Mouse (Mus musculus): Measurements from ENCODE around the gene Cyb561d1. TPM values are rescaled to one million over a fixed set of nuclear protein-coding genes. Genes with fewer than 3 reads are reported as not detected.

Cyb561d1 gene
- polyA plus RNA-seq, 1 experiment from 2014 or later, result 3.0 TPM

- DNase-seq (ENCODE audit: low spot score, missing footprints) (no peak), ATAC-seq (ENCODE audit: low FRiP score) (no peak)
- Histone ChIP-seq H3K27ac (ENCODE audit: low read depth, low read length) (no peak overlapping the region), H3K27me3 (ENCODE audit: control insufficient read depth, insufficient read depth, low read length) (no peaks in the 10 kb centered on the region), H3K4me1 (ENCODE audit: control insufficient read depth, insufficient read depth, low read length) (peaks cover 11% of the 10 kb centered on the region), H3K36me3 (ENCODE audit: control insufficient read depth, insufficient read depth, low read length) (no peaks in the 10 kb centered on the region), H3K9ac (ENCODE audit: low read length) (no peak overlapping the region), H3K4me3 (ENCODE audit: low read depth, low read length) (no peak overlapping the region), H3K4me2 (no peak overlapping the region), H3K9me3 (ENCODE audit: control insufficient read depth, low read length) (no peaks in the 10 kb centered on the region)
- 94% methylated on average over 4 of the region's 4 CpGs for WGBS
Measured at GRCm38 (mm10) chr3:108195287-108195686, 5.7 kb downstream of the Cyb561d1 start.

DNA sequence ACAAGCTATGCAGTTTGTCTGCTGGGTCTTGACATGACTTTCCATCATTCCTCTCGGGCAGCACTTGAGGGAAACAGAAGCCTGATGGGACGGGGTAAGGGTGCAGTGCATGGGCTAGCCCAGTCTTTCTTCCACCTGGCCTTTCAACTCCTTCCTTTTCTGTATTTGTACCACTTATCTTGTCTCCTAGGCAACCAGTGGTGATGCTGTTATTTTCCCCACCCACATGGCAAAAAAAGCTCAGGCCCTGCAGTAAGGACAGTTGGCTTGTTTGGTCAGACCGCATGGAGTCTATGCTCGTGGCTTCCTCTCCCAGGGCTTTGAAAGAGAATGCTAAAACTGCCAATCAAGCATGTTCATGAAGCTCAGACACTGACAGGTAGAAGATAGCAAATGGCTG, 7.3 kb downstream of the Cyb561d1 start:
- Histone ChIP-seq H3K27me3 (ENCODE audit: control insufficient read depth, insufficient read depth, low read length) (no peaks in the 10 kb centered on the region), H3K9me3 (ENCODE audit: control insufficient read depth, low read length) (no peaks in the 10 kb centered on the region), H3K4me3 (ENCODE audit: low read depth, low read length) (no peak overlapping the region), H3K4me1 (ENCODE audit: control insufficient read depth, insufficient read depth, low read length) (peaks cover 7% of the 10 kb centered on the region; the same call in 1 of the 2 replicates), H3K27ac (ENCODE audit: low read depth, low read length) (no peak overlapping the region), H3K4me2 (no peak overlapping the region), H3K9ac (ENCODE audit: low read length) (no peak overlapping the region), H3K36me3 (ENCODE audit: control insufficient read depth, insufficient read depth, low read length) (no peaks in the 10 kb centered on the region)
- 84% methylated on average over 4 of the region's 4 CpGs for WGBS
- DNase-seq (ENCODE audit: low spot score, missing footprints), result no peak
- ATAC-seq (ENCODE audit: low FRiP score), result no peak

GRCm38 (mm10) chr3:108189897-108190296, 11.1 kb downstream of the Cyb561d1 start:
- Histone ChIP-seq H3K36me3 (ENCODE audit: control insufficient read depth, insufficient read depth, low read length) (no peaks in the 10 kb centered on the region), H3K9me3 (ENCODE audit: control insufficient read depth, low read length) (no peaks in the 10 kb centered on the region), H3K4me3 (ENCODE audit: low read depth, low read length) (no peak overlapping the region), H3K27me3 (ENCODE audit: control insufficient read depth, insufficient read depth, low read length) (peaks cover 5% of the 10 kb centered on the region; the same call in 1 of the 2 replicates), H3K4me2 (no peak overlapping the region), H3K4me1 (ENCODE audit: control insufficient read depth, insufficient read depth, low read length) (peaks cover 11% of the 10 kb centered on the region), H3K9ac (ENCODE audit: low read length) (no peak overlapping the region), H3K27ac (ENCODE audit: low read depth, low read length) (no peak overlapping the region)
- DNase-seq (ENCODE audit: low spot score, missing footprints) (no peak), ATAC-seq (ENCODE audit: low FRiP score) (no peak)
- WGBS, result 81% methylated on average over 5 of the region's 5 CpGs

DNA sequence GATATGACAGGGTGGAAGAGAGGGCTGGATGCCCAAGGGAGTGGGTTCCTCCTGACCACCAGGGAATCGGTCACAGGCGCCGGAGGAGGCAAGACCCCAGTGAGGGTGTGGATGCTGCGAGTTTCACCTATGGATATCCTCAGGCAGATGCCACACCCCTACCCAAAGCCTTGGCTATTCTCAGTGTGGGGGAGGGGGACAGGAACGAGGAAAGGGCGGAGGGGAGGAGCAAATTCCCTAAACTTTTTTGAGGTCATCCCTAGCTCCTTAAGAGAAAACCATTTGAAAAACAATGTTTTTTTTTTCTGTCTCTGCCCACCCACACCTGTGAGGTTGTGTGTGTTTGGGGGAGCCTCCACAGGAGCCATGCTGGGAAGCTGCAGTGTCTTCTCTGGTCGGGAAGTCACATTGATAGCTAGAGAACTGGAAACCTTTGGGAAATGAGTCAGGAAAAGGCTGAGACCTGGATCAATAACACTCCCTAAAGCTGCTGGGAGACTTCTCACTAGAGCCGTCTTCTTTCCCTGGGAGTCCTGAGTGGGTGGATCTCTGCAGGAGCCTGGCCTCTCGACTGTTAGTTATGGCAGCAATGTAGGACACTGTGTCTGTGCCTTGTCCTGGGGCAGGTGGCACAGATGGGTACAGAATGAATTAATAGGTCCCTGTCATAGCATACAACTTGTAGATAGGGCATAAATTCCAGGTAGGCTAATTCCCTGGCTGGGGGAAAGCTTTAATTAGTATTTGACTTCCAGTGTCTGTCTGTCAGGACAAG, 12.1 kb downstream of the Cyb561d1 start:
- 72% methylated on average over 9 of the region's 9 CpGs for WGBS
- ATAC-seq (ENCODE audit: low FRiP score) (no peak), DNase-seq (ENCODE audit: low spot score, missing footprints) (no peak)
- Histone ChIP-seq H3K36me3 (ENCODE audit: control insufficient read depth, insufficient read depth, low read length) (no peaks in the 10 kb centered on the region), H3K4me3 (ENCODE audit: low read depth, low read length) (no peak overlapping the region), H3K27me3 (ENCODE audit: control insufficient read depth, insufficient read depth, low read length) (peaks cover 6% of the 10 kb centered on the region; the same call in 1 of the 2 replicates), H3K4me1 (ENCODE audit: control insufficient read depth, insufficient read depth, low read length) (peaks cover 11% of the 10 kb centered on the region), H3K9ac (ENCODE audit: low read length) (no peak overlapping the region), H3K9me3 (ENCODE audit: control insufficient read depth, low read length) (no peaks in the 10 kb centered on the region), H3K27ac (ENCODE audit: low read depth, low read length) (no peak overlapping the region), H3K4me2 (no peak overlapping the region)

DNA sequence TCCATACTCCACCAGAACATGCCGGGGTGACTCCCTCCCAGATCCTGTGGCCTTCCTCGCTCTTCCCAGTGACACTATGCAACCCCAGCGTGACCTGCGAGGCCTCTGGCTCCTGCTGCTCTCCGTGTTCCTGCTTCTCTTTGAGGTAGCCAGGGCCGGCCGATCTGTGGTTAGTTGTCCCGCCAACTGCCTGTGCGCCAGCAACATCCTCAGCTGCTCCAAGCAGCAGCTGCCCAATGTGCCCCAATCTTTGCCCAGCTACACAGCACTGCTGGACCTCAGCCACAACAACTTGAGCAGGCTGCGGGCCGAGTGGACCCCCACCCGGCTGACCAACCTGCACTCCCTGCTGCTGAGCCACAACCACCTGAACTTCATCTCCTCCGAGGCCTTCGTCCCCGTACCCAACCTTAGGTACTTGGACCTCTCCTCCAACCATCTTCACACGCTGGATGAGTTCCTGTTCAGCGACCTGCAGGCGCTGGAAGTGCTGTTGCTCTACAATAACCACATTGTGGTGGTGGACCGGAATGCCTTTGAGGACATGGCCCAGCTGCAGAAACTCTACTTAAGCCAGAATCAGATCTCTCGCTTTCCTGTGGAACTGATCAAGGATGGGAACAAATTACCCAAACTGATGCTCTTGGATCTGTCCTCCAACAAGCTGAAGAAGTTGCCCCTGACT, 13.8 kb downstream of the Cyb561d1 start:
- Histone ChIP-seq H3K27me3 (ENCODE audit: control insufficient read depth, insufficient read depth, low read length) (peaks cover 6% of the 10 kb centered on the region; the same call in 1 of the 2 replicates), H3K27ac (ENCODE audit: low read depth, low read length) (no peak overlapping the region), H3K4me1 (ENCODE audit: control insufficient read depth, insufficient read depth, low read length) (peaks cover 11% of the 10 kb centered on the region), H3K9ac (ENCODE audit: low read length) (peak overlapping the region; percentile 78; the same call in 1 of the 2 replicates), H3K4me3 (ENCODE audit: low read depth, low read length) (peak overlapping the region; percentile 74; the same call in 1 of the 2 replicates), H3K9me3 (ENCODE audit: control insufficient read depth, low read length) (no peaks in the 10 kb centered on the region), H3K4me2 (peak overlapping the region; percentile 93), H3K36me3 (ENCODE audit: control insufficient read depth, insufficient read depth, low read length) (no peaks in the 10 kb centered on the region)
- no peak; the same call in 1 of the 2 replicates for ATAC-seq (ENCODE audit: low FRiP score)
- no peak for DNase-seq (ENCODE audit: low spot score, missing footprints)
- WGBS, result 59% methylated on average over 20 of the region's 20 CpGs

DNA sequence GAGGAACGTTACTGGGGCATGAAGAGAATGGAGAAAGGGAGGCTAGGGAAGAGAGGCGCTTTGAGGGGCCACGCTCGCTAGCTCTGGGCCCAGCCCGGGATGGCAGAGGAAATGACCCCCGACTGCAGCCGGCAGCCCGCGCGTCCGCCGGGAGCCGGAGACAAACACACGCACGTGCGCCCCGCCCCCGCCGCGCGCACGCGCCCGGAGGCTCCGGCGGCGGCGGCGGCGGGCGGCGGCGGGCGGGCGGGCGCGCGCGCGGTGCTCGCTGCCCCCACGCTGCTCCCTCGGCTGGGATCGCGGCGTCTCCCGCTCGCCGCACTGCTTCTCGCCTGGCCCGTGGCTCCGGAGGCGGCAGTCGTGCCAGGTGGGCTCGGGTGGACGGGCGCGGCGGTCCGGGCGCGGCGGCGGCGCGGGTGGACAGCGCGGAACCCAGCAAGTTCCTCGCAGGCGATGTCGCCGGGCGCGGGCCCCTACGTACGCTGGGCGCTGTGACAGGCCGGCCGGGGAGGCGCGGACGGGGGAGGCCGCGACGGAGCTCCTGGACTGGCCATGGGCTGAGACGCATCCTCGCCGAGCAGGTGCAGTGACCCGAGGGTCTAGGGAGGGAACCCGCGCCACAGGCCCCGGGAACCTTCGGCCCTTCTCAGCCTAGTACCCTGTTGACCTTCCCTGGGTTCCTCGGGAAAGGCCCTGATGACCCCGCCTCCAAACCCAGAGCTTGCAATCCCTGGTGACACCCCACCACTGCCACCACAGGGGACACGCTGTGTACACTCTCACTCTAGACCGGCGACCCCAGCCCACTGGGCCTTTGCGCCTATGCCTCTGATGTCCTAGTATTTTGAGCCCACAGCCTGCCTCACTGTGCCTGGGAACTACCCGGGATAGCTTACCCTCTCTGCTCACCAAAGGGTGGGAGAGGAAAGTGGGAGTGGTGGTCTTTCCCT, 14.6 kb downstream of the Cyb561d1 start, which contains the start of gene Amigo1:
Gene Amigo1 (plus strand): TSS at position 238 of the 950 bp plus-strand sequence.
- Histone ChIP-seq H3K9me3 (ENCODE audit: control insufficient read depth, low read length) (no peaks in the 10 kb centered on the region), H3K9ac (ENCODE audit: low read length) (peak within 1 kb of the TSS; percentile 78), H3K36me3 (ENCODE audit: control insufficient read depth, insufficient read depth, low read length) (no peaks in the 10 kb centered on the region), H3K4me3 (ENCODE audit: low read depth, low read length) (peak within 1 kb of the TSS; percentile 74), H3K4me2 (peak within 1 kb of the TSS; percentile 93), H3K27me3 (ENCODE audit: control insufficient read depth, insufficient read depth, low read length) (peaks cover 6% of the 10 kb centered on the region; the same call in 1 of the 2 replicates), H3K27ac (ENCODE audit: low read depth, low read length) (peak within 1 kb of the TSS; percentile 42; the same call in 1 of the 2 replicates), H3K4me1 (ENCODE audit: control insufficient read depth, insufficient read depth, low read length) (peaks cover 11% of the 10 kb centered on the region)
- under 1% methylated on average over 89 of the region's 100 CpGs for WGBS
- ATAC-seq (ENCODE audit: low FRiP score), result peak; percentile 84
- DNase-seq (ENCODE audit: low spot score, missing footprints), result peak; percentile 95

- Histone ChIP-seq H3K9me3 (ENCODE audit: control insufficient read depth, low read length) (no peaks in the 10 kb centered on the region), H3K9ac (ENCODE audit: low read length) (no peak overlapping the region; the same call in 1 of the 2 replicates), H3K4me3 (ENCODE audit: low read depth, low read length) (peak overlapping the region; percentile 74), H3K4me1 (ENCODE audit: control insufficient read depth, insufficient read depth, low read length) (peaks cover 11% of the 10 kb centered on the region), H3K36me3 (ENCODE audit: control insufficient read depth, insufficient read depth, low read length) (no peaks in the 10 kb centered on the region), H3K27me3 (ENCODE audit: control insufficient read depth, insufficient read depth, low read length) (peaks cover 6% of the 10 kb centered on the region; the same call in 1 of the 2 replicates), H3K27ac (ENCODE audit: low read depth, low read length) (no peak overlapping the region), H3K4me2 (peak overlapping the region; percentile 93)
- ATAC-seq (ENCODE audit: low FRiP score) (no peak), DNase-seq (ENCODE audit: low spot score, missing footprints) (no peak)
- WGBS, result 5% methylated on average over 16 of the region's 16 CpGs
Measured at GRCm38 (mm10) chr3:108185460-108186097, 15.4 kb downstream of the Cyb561d1 start.

DNA sequence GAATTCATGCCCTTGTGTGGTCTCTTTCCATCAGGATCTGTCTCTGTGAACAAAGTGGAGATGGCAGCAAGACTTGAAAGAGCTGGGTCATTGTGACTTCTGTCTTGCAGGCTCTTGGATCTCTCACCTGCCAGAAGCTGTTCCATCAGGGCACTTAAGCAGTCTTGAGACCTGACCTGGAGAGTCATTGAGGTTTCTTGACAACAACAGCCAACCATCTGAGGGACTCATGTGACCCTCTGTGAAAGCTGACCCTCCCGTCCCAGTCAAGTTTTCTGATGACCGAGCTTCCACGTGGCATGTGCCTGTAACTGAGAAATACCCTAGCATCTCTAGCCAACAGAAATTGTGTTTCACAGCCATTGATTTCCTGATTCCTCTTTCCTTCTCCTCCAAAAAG, 16.3 kb downstream of the Cyb561d1 start:
- no peak for ATAC-seq (ENCODE audit: low FRiP score)
- Histone ChIP-seq H3K4me2 (no peak overlapping the region), H3K4me3 (ENCODE audit: low read depth, low read length) (no peak overlapping the region), H3K9me3 (ENCODE audit: control insufficient read depth, low read length) (no peaks in the 10 kb centered on the region), H3K36me3 (ENCODE audit: control insufficient read depth, insufficient read depth, low read length) (no peaks in the 10 kb centered on the region), H3K4me1 (ENCODE audit: control insufficient read depth, insufficient read depth, low read length) (peaks cover 11% of the 10 kb centered on the region), H3K27me3 (ENCODE audit: control insufficient read depth, insufficient read depth, low read length) (peaks cover 6% of the 10 kb centered on the region; the same call in 1 of the 2 replicates), H3K27ac (ENCODE audit: low read depth, low read length) (no peak overlapping the region), H3K9ac (ENCODE audit: low read length) (no peak overlapping the region)
- 72% methylated on average over 3 of the region's 3 CpGs for WGBS
- no peak for DNase-seq (ENCODE audit: low spot score, missing footprints)

Data from midbrain, embryonic 11.5 days (tissue).